14 mouse cellular contexts compared by ENCODE assay signal in the genomic region with DNA sequence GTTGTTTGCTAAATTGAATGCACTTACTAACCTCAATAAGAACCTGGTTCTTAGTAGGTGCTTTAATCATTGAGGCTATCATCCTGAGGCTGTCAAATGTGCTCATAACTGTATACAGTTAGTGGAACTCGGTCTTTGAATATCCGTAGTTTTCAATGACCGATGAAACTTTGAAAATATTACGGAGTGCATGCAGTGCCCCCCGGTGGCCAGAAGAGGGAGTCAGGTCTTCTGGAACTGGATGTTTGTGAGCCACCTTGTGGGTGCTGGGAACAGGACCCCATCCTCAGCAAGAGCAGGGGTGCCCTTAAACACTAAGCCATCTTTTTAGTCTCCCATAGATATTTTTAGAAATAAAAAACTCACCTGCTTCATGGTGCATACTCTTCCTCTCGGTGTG. TPM values are rescaled to one million over a fixed set of nuclear protein-coding genes. Genes with fewer than 3 reads are reported as not detected.
DNase-seq lines count a peak whose midpoint lies in the region; ATAC-seq and TF ChIP-seq lines count a peak whose summit lies in the region.
"Had no signal": no experiment of that assay in that cellular context is flagged by ENCODE, and none has a peak within 500 bp of the region (broad histone marks: within the 10 kb centered on the region; RNA-seq: fewer than 3 reads in every experiment).

No protein-coding gene starts in this region.

- no peak overlapping the region for H3K4me3 ChIP-seq in layer of hippocampus, adult 2 months
- H3K4me3 ChIP-seq in midbrain, postnatal 0 days (ENCODE audit: low read depth, low read length): no peak overlapping the region
- H3K4me3 ChIP-seq in midbrain, embryonic 15.5 days: no peak overlapping the region
- no peak overlapping the region for H3K4me3 ChIP-seq in bone marrow macrophage, adult 2 months (ENCODE audit: insufficient read depth, low read length)
- H3K4me3 ChIP-seq: heart, embryonic 12.5 days; limb, embryonic 15.5 days had no signal

- peak; percentile 62 for TF ChIP-seq CTCF in layer of hippocampus, adult 2 months (conservative IDR thresholded peaks at IDR 0.05)
- TF ChIP-seq CTCF in midbrain, postnatal 0 days (IDR thresholded peaks at IDR 0.05): peak; percentile 46
- TF ChIP-seq CTCF in bone marrow macrophage, adult 2 months (IDR thresholded peaks at IDR 0.05; ENCODE audit: low read depth, low read length): peak; percentile 34; the same call in 1 of the 2 replicates

- ATAC-seq in midbrain, postnatal 0 days (ENCODE audit: low FRiP score): no peak
- no peak for ATAC-seq in midbrain, embryonic 15.5 days (replicated peaks)
- ATAC-seq: forebrain, embryonic 14.5 days; inflammation-experienced regulatory T-cells, adult 6 months had no signal

- peaks cover 61% of the 10 kb centered on the region for H3K27me3 ChIP-seq in midbrain, postnatal 0 days (ENCODE audit: insufficient read depth, low read length)
- peaks cover 64% of the 10 kb centered on the region for H3K27me3 ChIP-seq in midbrain, embryonic 15.5 days (replicated peaks)

- H3K4me1 ChIP-seq in midbrain, postnatal 0 days (ENCODE audit: insufficient read depth, low read length): no peaks in the 10 kb centered on the region
- H3K4me1 ChIP-seq in midbrain, embryonic 15.5 days: no peaks in the 10 kb centered on the region
- H3K4me1 ChIP-seq in bone marrow macrophage, adult 2 months (ENCODE audit: control insufficient read depth, insufficient read depth, low read length): no peaks in the 10 kb centered on the region

- H3K36me3 ChIP-seq in midbrain, postnatal 0 days (ENCODE audit: insufficient read depth, low read length): no peaks in the 10 kb centered on the region
- no peaks in the 10 kb centered on the region for H3K36me3 ChIP-seq in midbrain, embryonic 15.5 days (replicated peaks)
- H3K36me3 ChIP-seq: heart, embryonic 12.5 days; limb, embryonic 15.5 days had no signal

- DNase-seq in layer of hippocampus, adult 2 months (ENCODE audit: low spot score in 2 of 2): no peak
- DNase-seq in layer of hippocampus, postnatal 10 days (ENCODE audit: low spot score in 2 of 2): no peak
- no peak for DNase-seq in midbrain, postnatal 0 days (ENCODE audit: low spot score)
- no peak for DNase-seq in right cerebral cortex, postnatal 36 days (ENCODE audit: low spot score in 2 of 2)
- DNase-seq in urinary bladder, postnatal 14 days (ENCODE audit: low spot score): no peak
- DNase-seq: cerebellum, adult 11-12 months; heart, postnatal 4 days; right cerebral cortex, postnatal 14 days had no signal

- no peak overlapping the region for H3K27ac ChIP-seq in layer of hippocampus, adult 2 months
- no peak overlapping the region for H3K27ac ChIP-seq in midbrain, postnatal 0 days (ENCODE audit: low read depth, low read length)
- H3K27ac ChIP-seq in midbrain, embryonic 15.5 days: no peak overlapping the region
- no peak overlapping the region for H3K27ac ChIP-seq in bone marrow macrophage, adult 2 months (ENCODE audit: insufficient read depth, low read depth, low read length)
- H3K27ac ChIP-seq: limb, embryonic 15.5 days had no signal

- no peak overlapping the region for H3K4me2 ChIP-seq in midbrain, postnatal 0 days (ENCODE audit: low read depth, low read length, poor library complexity, severe bottlenecking)
- H3K4me2 ChIP-seq in midbrain, embryonic 15.5 days: no peak overlapping the region
- H3K4me2 ChIP-seq: heart, embryonic 12.5 days; limb, embryonic 15.5 days had no signal

- H3K9ac ChIP-seq in midbrain, postnatal 0 days (replicated peaks; ENCODE audit: low read length, poor library complexity, severe bottlenecking): no peak overlapping the region
- H3K9ac ChIP-seq in midbrain, embryonic 15.5 days: no peak overlapping the region
- H3K9ac ChIP-seq: heart, embryonic 12.5 days; limb, embryonic 15.5 days had no signal

- no peaks in the 10 kb centered on the region for H3K9me3 ChIP-seq in midbrain, postnatal 0 days (ENCODE audit: low read length)
- no peaks in the 10 kb centered on the region for H3K9me3 ChIP-seq in midbrain, embryonic 15.5 days
- H3K9me3 ChIP-seq: limb, embryonic 15.5 days had no signal

- TF ChIP-seq POLR2A in bone marrow macrophage, adult 2 months (IDR thresholded peaks at IDR 0.05; ENCODE audit: borderline replicate concordance, low read depth, low read length): no peak

- 79% methylated on average over 6 of the region's 6 CpGs for WGBS in midbrain, postnatal 0 days
- WGBS in midbrain, embryonic 15.5 days: 74% methylated on average over 6 of the region's 6 CpGs

RNA-seq across cellular contexts. Expression of a gene that starts 6.4 kb away (rescaled TPM):
- total RNA-seq in layer of hippocampus, adult 2 months (2021): under 1 TPM in 1 of 2 experiments, not detected in 1; 0.33 TPM
- under 1 TPM; 0.25 to 0.42 TPM for total RNA-seq in layer of hippocampus, postnatal 10 days (2021)
- 0.24 and 1.3 TPM in 2 replicates for total RNA-seq in midbrain, postnatal 0 days (2014; rRNA removed)
- 0.17 and 0.39 TPM in 2 replicates for polyA plus RNA-seq in midbrain, postnatal 0 days (2015; fragmentation: Nextera tagmentation; extraction: Ambion mirVana)
- 0.27 and 0.49 TPM in 2 replicates for polyA plus RNA-seq in midbrain, embryonic 15.5 days (2015; fragmentation: Nextera tagmentation; extraction: Ambion mirVana)
- not detected in 2 replicates for polyA plus RNA-seq in bone marrow macrophage, adult 2 months (2012; ENCODE audit: insufficient read depth, insufficient read length, missing spikeins)
- polyA plus RNA-seq: inflammation-experienced regulatory T-cells, adult 6 months had no signal
